Mouse (Mus musculus): ENCODE data around the gene Msx1.

- TF ChIP-seq POLR2A (IDR thresholded peaks at IDR 0.05; ENCODE audit: control insufficient read depth, extremely low read depth, insufficient read depth, low read length, poor library complexity) (no peak), CTCF (IDR thresholded peaks at IDR 0.05; ENCODE audit: borderline replicate concordance, control insufficient read depth, extremely low read depth, insufficient read depth, low read length, poor library complexity) (no peak)
Observed at GRCm38 (mm10) chr5:37828591-37829295, 4.4 kb upstream of the Msx1 start.

Data from thymus, adult 2 months (tissue).